Mouse (Mus musculus) cortical plate, adult 2 months (tissue): Measurements from ENCODE around the gene Gm44973.
A peak's percentile ranks its signal among the peaks of the same experiment; 100 is the strongest.

Experiments used
- CTCF ChIP-seq: fragments of 200-500 bp; IDR thresholded peaks from 2 replicates; pipeline ENCODE4 v1.5.1; 2011; ENCODE audit warnings: mild to moderate bottlenecking, control low read depth, low read length; ENCODE audit not compliant: insufficient read depth; ENCODE audit errors: extremely low read depth
- POLR2A ChIP-seq: fragments of 200-500 bp; IDR thresholded peaks from 2 replicates; pipeline ENCODE4 v1.6.1; 2011; ENCODE audit warnings: mild to moderate bottlenecking, low read length, control low read depth; ENCODE audit not compliant: insufficient read depth; ENCODE audit errors: extremely low read depth

GRCm38 (mm10) chr7:5061774-5062359 is 46.6 kb downstream of the Gm44973 start, which contains the start of gene U2af2:
- TF ChIP-seq POLR2A (peak; percentile 38; the same call in 1 of the 2 replicates), CTCF (no peak)
